Mouse (Mus musculus) adrenal gland, postnatal 0 days (tissue): Measurements from ENCODE around the gene Mlf2. TPM values are rescaled to one million over a fixed set of nuclear protein-coding genes. Genes with fewer than 3 reads are reported as not detected.

Experiments used
- polyA plus RNA-seq: library from polyadenylated mRNA; unstranded; fragments of >200 nt; fragmentation: Nextera tagmentation; extraction: Ambion mirVana; gene quantifications from 2 replicates; pipeline ENCODE4 v1.2.1, GENCODE M21; 2015

Mlf2 gene
- 266 and 322 TPM in 2 replicates for polyA plus RNA-seq

DNA sequence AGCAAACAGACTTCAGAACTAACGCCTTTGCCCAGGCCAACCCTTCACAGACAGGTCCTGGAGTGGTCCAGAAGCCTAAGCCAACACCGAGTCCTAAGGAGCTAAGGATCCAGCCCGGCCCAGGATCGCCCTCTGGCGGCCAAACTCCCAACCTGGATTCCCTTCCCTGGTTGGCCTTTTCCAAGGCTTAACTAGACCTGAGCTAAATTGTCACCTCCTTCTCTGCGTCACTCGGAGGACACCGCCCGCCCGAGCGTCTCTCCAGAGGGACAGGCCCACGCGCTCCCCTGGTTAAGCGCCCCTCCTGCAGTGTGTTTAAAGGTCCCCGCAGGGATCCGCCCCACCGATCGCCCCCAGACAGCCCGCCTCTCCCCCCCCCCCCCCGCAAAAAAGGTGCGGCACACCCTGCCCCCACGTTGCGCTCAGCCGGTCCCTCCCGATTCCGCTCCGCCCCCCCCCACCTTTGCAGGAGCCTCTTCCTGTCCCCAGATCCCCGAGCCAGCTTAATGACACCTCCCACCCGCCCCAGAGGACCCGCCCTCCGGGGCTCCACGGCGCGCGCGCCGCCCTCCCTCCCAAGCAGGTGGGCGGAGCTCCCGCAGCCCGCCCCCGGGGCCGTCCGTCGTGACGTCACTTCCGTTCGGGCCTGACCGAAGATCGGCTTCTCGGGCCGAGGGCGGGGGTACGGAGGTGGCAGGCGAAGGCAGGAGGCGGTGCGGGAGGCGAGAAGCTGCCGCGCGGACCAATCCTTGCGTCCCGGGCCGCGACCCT, at the start of gene Mlf2:
Gene Mlf2, plus strand, starts transcription at position 633 of the 771 bp plus-strand sequence.

DNA sequence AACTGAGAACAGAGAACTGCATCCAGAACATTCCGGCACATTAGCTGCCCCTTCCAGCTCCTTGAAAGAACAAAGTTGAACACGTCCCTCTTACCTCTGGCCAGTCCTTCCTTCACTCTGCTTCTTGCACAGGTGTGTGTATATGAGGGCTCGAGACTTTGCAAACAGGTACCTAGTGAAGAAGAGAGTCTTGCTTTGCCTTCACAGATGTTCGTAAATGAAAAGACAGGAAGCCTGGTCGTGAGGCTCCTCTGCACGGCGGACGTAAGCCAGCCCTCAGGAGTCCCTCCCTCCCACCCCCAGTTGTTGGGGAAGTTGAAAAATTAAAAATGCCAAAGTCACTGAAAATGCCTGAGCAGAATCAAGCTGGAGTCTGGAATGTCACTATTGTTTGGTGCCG, 43.2 kb upstream of the Mlf2 start, which contains the start of gene Cd4:
Gene Cd4, minus strand, starts transcription at position 236 of the 400 bp plus-strand sequence.

DNA sequence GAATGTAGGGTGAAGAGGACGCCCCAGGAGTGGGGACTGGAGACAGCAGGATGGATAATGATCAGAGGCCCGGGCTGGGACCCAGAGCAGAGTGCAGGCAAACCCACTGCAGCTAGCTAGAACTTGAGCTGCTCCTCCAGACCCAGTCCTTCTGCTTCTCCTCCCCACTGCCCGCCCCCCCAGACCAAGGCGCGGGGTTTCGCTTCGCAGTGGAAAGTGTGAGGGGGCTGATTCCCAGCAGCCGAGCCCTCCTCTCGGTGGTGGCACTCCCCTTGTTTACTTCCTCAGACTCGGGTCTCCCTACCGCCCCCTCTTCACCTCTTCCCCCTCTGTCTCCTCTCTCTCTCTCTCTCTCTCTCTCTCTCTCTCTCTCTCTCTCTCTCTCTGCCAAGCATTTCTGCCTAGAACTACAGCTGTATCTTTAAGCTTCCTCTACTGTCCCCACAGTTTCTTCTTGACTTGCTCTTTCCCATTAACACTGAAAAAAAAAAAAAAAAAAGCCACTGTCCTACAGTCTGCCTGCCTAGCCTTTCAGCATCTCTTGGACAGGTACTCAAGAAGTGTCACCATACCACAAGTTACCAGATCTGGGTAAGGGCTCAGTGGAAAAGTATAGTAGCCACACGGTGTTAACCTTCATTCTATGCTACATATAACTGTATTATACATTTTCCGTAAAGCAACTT, 19.5 kb upstream of the Mlf2 start, which contains the start of gene Lag3:
Gene Lag3, minus strand, starts transcription at position 173 of the 686 bp plus-strand sequence.

DNA sequence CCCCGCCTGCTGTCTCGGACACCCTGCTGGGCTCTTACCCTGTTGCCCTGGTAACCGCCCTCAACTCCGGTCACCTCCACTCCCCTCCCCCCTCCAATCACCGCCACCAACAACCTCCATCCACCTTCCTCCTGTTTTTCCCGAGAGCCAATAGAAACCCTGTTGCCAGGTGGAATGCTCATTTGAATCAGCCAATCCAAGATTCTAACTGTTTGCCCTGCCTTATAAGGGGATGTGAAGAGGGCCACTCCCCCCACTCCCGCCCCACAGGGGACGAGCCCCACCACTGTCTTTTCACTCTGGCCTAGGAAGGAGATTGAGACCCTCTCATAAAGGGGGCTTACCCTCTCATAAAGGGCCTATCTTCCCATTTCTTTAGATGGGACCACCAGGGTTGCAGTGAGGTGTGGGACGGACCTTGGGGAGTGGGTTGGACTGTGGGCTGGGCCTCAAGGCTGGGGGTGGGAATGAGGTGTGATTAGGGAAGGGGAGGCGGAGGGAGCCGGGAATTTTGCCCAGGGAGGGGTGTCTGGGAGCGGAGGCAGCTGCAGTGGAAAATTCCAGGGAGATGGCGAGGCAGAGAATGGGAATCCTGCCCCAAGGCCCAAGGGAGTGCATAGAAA, 11.4 kb upstream of the Mlf2 start, which contains the start of gene Ptms:
Gene Ptms, minus strand, starts transcription at position 409 of the 623 bp plus-strand sequence.

GRCm38 (mm10) chr6:124965088-124965719, 34.0 kb downstream of the Mlf2 start, which contains the start of gene Cops7a:
Gene Cops7a (minus strand): TSS chr6:124965538.

Other genes with a start within 250 kb of the Mlf2 start
- 141 and 154 TPM in 2 replicates for gene Emg1, start 219.2 kb upstream of the Mlf2 start, polyA plus RNA-seq
- gene Phb2, start 219.1 kb upstream of the Mlf2 start, polyA plus RNA-seq, result 205 and 312 TPM in 2 replicates
- gene Ptpn6, start 192.7 kb upstream of the Mlf2 start, polyA plus RNA-seq, result 8.6 and 10.9 TPM in 2 replicates
- 664 and 838 TPM in 2 replicates for gene Grcc10, start 190.0 kb upstream of the Mlf2 start, polyA plus RNA-seq
- gene Gm45234, start 175.4 kb upstream of the Mlf2 start, polyA plus RNA-seq, result not detected in 2 replicates
- gene Atn1, start 174.9 kb upstream of the Mlf2 start, polyA plus RNA-seq, result 13.0 and 14.7 TPM in 2 replicates
- gene Eno2, start 161.7 kb upstream of the Mlf2 start, polyA plus RNA-seq, result 11.3 and 20.0 TPM in 2 replicates
- gene Lrrc23, start 151.7 kb upstream of the Mlf2 start, polyA plus RNA-seq, result 0.75 and 1.4 TPM in 2 replicates
- 28.3 and 31.1 TPM in 2 replicates for gene Spsb2, start 122.7 kb upstream of the Mlf2 start, polyA plus RNA-seq
- 417 and 594 TPM in 2 replicates for gene Tpi1, start 117.1 kb upstream of the Mlf2 start, polyA plus RNA-seq
- 72.2 and 94.2 TPM in 2 replicates for gene Usp5, start 101.9 kb upstream of the Mlf2 start, polyA plus RNA-seq
- gene Cdca3, start 101.8 kb upstream of the Mlf2 start, polyA plus RNA-seq, result 52.6 and 58.3 TPM in 2 replicates
- 15.3 and 18.6 TPM in 2 replicates for gene Gnb3, start 91.1 kb upstream of the Mlf2 start, polyA plus RNA-seq
- gene P3h3, start 73.6 kb upstream of the Mlf2 start, polyA plus RNA-seq, result 17.3 and 18.8 TPM in 2 replicates
- gene Gpr162, start 67.4 kb upstream of the Mlf2 start, polyA plus RNA-seq, result 2.1 and 3.7 TPM in 2 replicates
- 0.20 and 0.44 TPM in 2 replicates for gene Cd4, start 43.2 kb upstream of the Mlf2 start, polyA plus RNA-seq
- gene Lag3, start 19.7 kb upstream of the Mlf2 start, polyA plus RNA-seq, result 2.4 and 4.2 TPM in 2 replicates
- gene Ptms, start 11.3 kb upstream of the Mlf2 start, polyA plus RNA-seq, result 365 and 389 TPM in 2 replicates
- gene Cops7a, start 34.2 kb downstream of the Mlf2 start, polyA plus RNA-seq, result 134 and 179 TPM in 2 replicates
- 4.0 and 7.4 TPM in 2 replicates for gene Pianp, start 65.3 kb downstream of the Mlf2 start, polyA plus RNA-seq
- 6.6 and 10.5 TPM in 2 replicates for gene Zfp384, start 77.8 kb downstream of the Mlf2 start, polyA plus RNA-seq
- gene Ing4, start 108.4 kb downstream of the Mlf2 start, polyA plus RNA-seq, result 90.1 and 150 TPM in 2 replicates
- 3.2 and 3.4 TPM in 2 replicates for gene Acrbp, start 118.3 kb downstream of the Mlf2 start, polyA plus RNA-seq
- gene Lpar5, start 136.5 kb downstream of the Mlf2 start, polyA plus RNA-seq, result 0.37 and 0.96 TPM in 2 replicates
- 41.4 and 42.5 TPM in 2 replicates for gene Chd4, start 164.6 kb downstream of the Mlf2 start, polyA plus RNA-seq
- 17.8 and 24.3 TPM in 2 replicates for gene Nop2, start 200.5 kb downstream of the Mlf2 start, polyA plus RNA-seq
- gene Iffo1, start 213.9 kb downstream of the Mlf2 start, polyA plus RNA-seq, result 14.3 and 19.4 TPM in 2 replicates
- 886 and 1,355 TPM in 2 replicates for gene Gapdh, start 235.1 kb downstream of the Mlf2 start, polyA plus RNA-seq